Mouse (Mus musculus): ENCODE data around the gene Ptgfr. TPM values are rescaled to one million over a fixed set of nuclear protein-coding genes. Genes with fewer than 3 reads are reported as not detected.

The Ptgfr gene
- not detected for total RNA-seq (2023)

GRCm38 (mm10) chr3:151836871-151837680 is at the start of gene Ptgfr:
TSS of gene Ptgfr (minus strand) at chr3:151837630.

GRCm38 (mm10) chr3:151749737-151750136 is 87.7 kb downstream of the Ptgfr start, which contains the start of gene Ifi44:
TSS of gene Ifi44 (minus strand) at chr3:151749960.

Other genes starting within 250 kb of the Ptgfr start
- gene Ifi44, start 87.7 kb downstream of the Ptgfr start, total RNA-seq (2023) = 12.2 TPM
- not detected for gene Ifi44l, start 74.7 kb downstream of the Ptgfr start, total RNA-seq (2023)

All from CD4-positive naive resting alpha-beta T cell, adult 76 days (primary cell).